Mouse (Mus musculus): Measurements from ENCODE around the gene Mast4.

- TF ChIP-seq GATA1 (IDR thresholded peaks at IDR 0.05; ENCODE audit: low read length) (no peak), TAL1 (IDR thresholded peaks at IDR 0.05; ENCODE audit: low read length) (no peak)
Measured at GRCm38 (mm10) chr13:102792157-102792556, 542.1 kb downstream of the Mast4 start.

Data from erythroblast, embryonic 14.5 days (primary cell).